Mouse (Mus musculus): ENCODE results near the gene Prss57. TPM values are rescaled to one million over a fixed set of nuclear protein-coding genes. Genes with fewer than 3 reads are reported as not detected.

Gene Prss57
- total and polyA plus RNA-seq, 2 experiments from 2014 or later = 0.33 to 1.8 TPM

- no peak for TF ChIP-seq CTCF (IDR thresholded peaks at IDR 0.05; ENCODE audit: low read depth)
- no peak overlapping the region for H3K4me2 ChIP-seq (ENCODE audit: low read depth, low read length)
- no peaks in the 10 kb centered on the region for H3K27me3 ChIP-seq (ENCODE audit: insufficient read depth, low read length)
- ATAC-seq (no peak), DNase-seq (ENCODE audit: low spot score) (no peak)
- 68% methylated on average over 7 of the region's 7 CpGs for WGBS
- no peaks in the 10 kb centered on the region for H3K4me1 ChIP-seq (ENCODE audit: insufficient read depth, low read length)
- no peak overlapping the region for H3K27ac ChIP-seq
- H3K36me3 ChIP-seq (ENCODE audit: insufficient read depth, low read length) = no peaks in the 10 kb centered on the region
- H3K4me3 ChIP-seq (ENCODE audit: low read length) = no peak overlapping the region
- H3K9ac ChIP-seq (replicated peaks; ENCODE audit: low read length) = no peak overlapping the region
- no peaks in the 10 kb centered on the region for H3K9me3 ChIP-seq (ENCODE audit: low read length)
These were observed 41.4 kb upstream of the Prss57 start for GRCm38 (mm10) chr10:79832026-79832785.

GRCm38 (mm10) chr10:79831583-79831982 is 40.8 kb upstream of the Prss57 start:
- Histone ChIP-seq H3K27me3 (ENCODE audit: insufficient read depth, low read length) (no peaks in the 10 kb centered on the region), H3K9ac (replicated peaks; ENCODE audit: low read length) (no peak overlapping the region), H3K4me1 (ENCODE audit: insufficient read depth, low read length) (no peaks in the 10 kb centered on the region), H3K27ac (no peak overlapping the region), H3K9me3 (ENCODE audit: low read length) (no peaks in the 10 kb centered on the region), H3K4me2 (ENCODE audit: low read depth, low read length) (no peak overlapping the region), H3K4me3 (ENCODE audit: low read length) (no peak overlapping the region), H3K36me3 (ENCODE audit: insufficient read depth, low read length) (no peaks in the 10 kb centered on the region)
- WGBS = 81% methylated on average over 3 of the region's 3 CpGs
- no peak for TF ChIP-seq CTCF (IDR thresholded peaks at IDR 0.05; ENCODE audit: low read depth)
- ATAC-seq = no peak
- no peak for DNase-seq (ENCODE audit: low spot score)

DNA sequence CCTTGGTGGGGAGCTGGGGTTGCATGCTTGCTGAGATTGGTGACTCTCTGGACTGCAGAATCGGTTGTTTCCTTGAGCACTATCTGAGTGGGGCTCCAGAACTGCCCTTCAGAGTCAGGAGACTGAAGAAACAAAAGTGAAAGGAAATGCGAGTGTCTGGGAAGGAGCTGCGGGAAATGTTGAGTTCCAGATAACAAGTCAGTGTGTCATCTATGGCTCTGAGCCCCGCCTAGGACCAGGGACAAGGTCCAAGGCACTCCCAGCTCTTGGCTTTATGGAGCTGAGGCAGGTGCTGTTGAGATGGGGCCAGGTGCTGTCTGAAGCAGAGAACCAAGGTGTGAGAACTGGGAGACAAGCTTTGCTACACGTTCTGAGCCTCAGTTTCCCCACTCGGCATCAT is 33.7 kb upstream of the Prss57 start:
- peaks cover 9% of the 10 kb centered on the region; the same call in 1 of the 2 replicates for H3K36me3 ChIP-seq (ENCODE audit: insufficient read depth, low read length)
- H3K9me3 ChIP-seq (ENCODE audit: low read length) = no peaks in the 10 kb centered on the region
- DNase-seq (ENCODE audit: low spot score) (no peak), ATAC-seq (no peak)
- H3K4me1 ChIP-seq (ENCODE audit: insufficient read depth, low read length) = no peaks in the 10 kb centered on the region
- no peaks in the 10 kb centered on the region for H3K27me3 ChIP-seq (ENCODE audit: insufficient read depth, low read length)
- no peak overlapping the region for H3K4me3 ChIP-seq (ENCODE audit: low read length)
- H3K4me2 ChIP-seq (ENCODE audit: low read depth, low read length) = no peak overlapping the region
- no peak for TF ChIP-seq CTCF (IDR thresholded peaks at IDR 0.05; ENCODE audit: low read depth)
- no peak overlapping the region for H3K27ac ChIP-seq
- WGBS = 70% methylated on average over 6 of the region's 6 CpGs
- no peak overlapping the region for H3K9ac ChIP-seq (replicated peaks; ENCODE audit: low read length)

- Histone ChIP-seq H3K4me1 (ENCODE audit: insufficient read depth, low read length) (no peaks in the 10 kb centered on the region), H3K4me2 (ENCODE audit: low read depth, low read length) (no peak overlapping the region), H3K9ac (replicated peaks; ENCODE audit: low read length) (no peak overlapping the region), H3K27ac (no peak overlapping the region), H3K36me3 (ENCODE audit: insufficient read depth, low read length) (peaks cover 14% of the 10 kb centered on the region; the same call in 1 of the 2 replicates), H3K27me3 (ENCODE audit: insufficient read depth, low read length) (no peaks in the 10 kb centered on the region), H3K4me3 (ENCODE audit: low read length) (no peak overlapping the region), H3K9me3 (ENCODE audit: low read length) (no peaks in the 10 kb centered on the region)
- TF ChIP-seq CTCF (IDR thresholded peaks at IDR 0.05; ENCODE audit: low read depth) = no peak
- ATAC-seq (no peak), DNase-seq (ENCODE audit: low spot score) (no peak)
- 78% methylated on average over 6 of the region's 6 CpGs for WGBS
These were observed 32.2 kb upstream of the Prss57 start for GRCm38 (mm10) chr10:79823011-79823410.

GRCm38 (mm10) chr10:79822372-79822771 is 31.6 kb upstream of the Prss57 start:
- no peak for TF ChIP-seq CTCF (IDR thresholded peaks at IDR 0.05; ENCODE audit: low read depth)
- Histone ChIP-seq H3K4me3 (ENCODE audit: low read length) (no peak overlapping the region), H3K4me1 (ENCODE audit: insufficient read depth, low read length) (no peaks in the 10 kb centered on the region), H3K9ac (replicated peaks; ENCODE audit: low read length) (no peak overlapping the region), H3K27me3 (ENCODE audit: insufficient read depth, low read length) (no peaks in the 10 kb centered on the region), H3K4me2 (ENCODE audit: low read depth, low read length) (no peak overlapping the region), H3K27ac (no peak overlapping the region), H3K9me3 (ENCODE audit: low read length) (no peaks in the 10 kb centered on the region), H3K36me3 (ENCODE audit: insufficient read depth, low read length) (peaks cover 15% of the 10 kb centered on the region; the same call in 1 of the 2 replicates)
- WGBS = 33% methylated on average over 17 of the region's 17 CpGs
- DNase-seq (ENCODE audit: low spot score) (no peak), ATAC-seq (no peak)

GRCm38 (mm10) chr10:79821731-79822130 is 31.0 kb upstream of the Prss57 start:
- Histone ChIP-seq H3K36me3 (ENCODE audit: insufficient read depth, low read length) (peaks cover 15% of the 10 kb centered on the region; the same call in 1 of the 2 replicates), H3K9me3 (ENCODE audit: low read length) (no peaks in the 10 kb centered on the region), H3K27ac (no peak overlapping the region), H3K9ac (replicated peaks; ENCODE audit: low read length) (no peak overlapping the region), H3K4me1 (ENCODE audit: insufficient read depth, low read length) (no peaks in the 10 kb centered on the region), H3K4me3 (ENCODE audit: low read length) (no peak overlapping the region), H3K4me2 (ENCODE audit: low read depth, low read length) (no peak overlapping the region), H3K27me3 (ENCODE audit: insufficient read depth, low read length) (no peaks in the 10 kb centered on the region)
- ATAC-seq (no peak), DNase-seq (ENCODE audit: low spot score) (no peak)
- WGBS = 87% methylated on average over 12 of the region's 12 CpGs
- TF ChIP-seq CTCF (IDR thresholded peaks at IDR 0.05; ENCODE audit: low read depth) = no peak

DNA sequence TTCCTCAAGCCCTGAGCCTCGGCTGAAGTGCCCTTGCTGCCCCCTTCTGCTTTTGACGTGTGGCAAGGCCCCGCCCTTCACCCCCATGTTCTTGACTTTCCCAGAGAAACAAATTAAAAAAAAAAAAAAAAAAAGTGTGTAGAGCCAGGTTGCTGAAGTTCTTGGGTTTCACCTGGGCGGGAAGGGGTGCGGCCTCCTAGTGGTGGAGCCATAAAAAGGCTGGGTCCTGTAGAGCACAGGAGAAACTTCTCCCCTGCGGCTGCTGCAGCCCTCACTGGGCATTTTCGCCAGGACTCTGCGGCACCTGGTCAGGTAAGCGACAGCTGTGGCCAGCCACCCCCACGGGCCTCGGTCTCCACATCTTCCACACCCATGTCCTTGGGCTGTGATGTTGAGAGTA is 30.0 kb upstream of the Prss57 start, which contains the start of gene Misp:
Gene Misp (plus strand): TSS at position 208 of the 400 bp plus-strand sequence.
- Histone ChIP-seq H3K27me3 (ENCODE audit: insufficient read depth, low read length) (no peaks in the 10 kb centered on the region), H3K27ac (no peak within 1 kb of the TSS), H3K36me3 (ENCODE audit: insufficient read depth, low read length) (peaks cover 21% of the 10 kb centered on the region; the same call in 1 of the 2 replicates), H3K4me2 (ENCODE audit: low read depth, low read length) (no peak within 1 kb of the TSS), H3K4me3 (ENCODE audit: low read length) (no peak within 1 kb of the TSS), H3K4me1 (ENCODE audit: insufficient read depth, low read length) (no peaks in the 10 kb centered on the region), H3K9ac (replicated peaks; ENCODE audit: low read length) (no peak within 1 kb of the TSS), H3K9me3 (ENCODE audit: low read length) (no peaks in the 10 kb centered on the region)
- ATAC-seq (no peak), DNase-seq (ENCODE audit: low spot score) (no peak)
- TF ChIP-seq CTCF (IDR thresholded peaks at IDR 0.05; ENCODE audit: low read depth) = peak; percentile 30
- WGBS = 73% methylated on average over 11 of the region's 11 CpGs

All from hindbrain, postnatal 0 days (tissue).